Mouse (Mus musculus) megakaryocyte, adult 5-6 weeks (primary cell): ENCODE measurements around the gene Fancd2. TPM values are rescaled to one million over a fixed set of nuclear protein-coding genes. Genes with fewer than 3 reads are reported as not detected.

Experiments
- ATAC-seq: 2 replicates; pipeline ENCODE4 v1.8.0; 2016; ENCODE audit warnings: mild to moderate bottlenecking, inconsistent platforms; ENCODE audit not compliant: poor library complexity, severe bottlenecking
- total RNA-seq, 2 experiments: library from RNA; stranded (forward) in 1 of 2; stranded (reverse) in 1 of 2; fragments of 153-499, 151-499 nt in 1 of 2; fragments of 221-1000, 200-1000 nt in 1 of 2; gene quantifications; 2 replicates each; pipeline versions ENCODE4 v1.2.3 to v1.2.4; 2015 to 2017

Gene Fancd2
- total RNA-seq, 2 experiments from 2014 or later = 8.7 to 16.2 TPM

DNA sequence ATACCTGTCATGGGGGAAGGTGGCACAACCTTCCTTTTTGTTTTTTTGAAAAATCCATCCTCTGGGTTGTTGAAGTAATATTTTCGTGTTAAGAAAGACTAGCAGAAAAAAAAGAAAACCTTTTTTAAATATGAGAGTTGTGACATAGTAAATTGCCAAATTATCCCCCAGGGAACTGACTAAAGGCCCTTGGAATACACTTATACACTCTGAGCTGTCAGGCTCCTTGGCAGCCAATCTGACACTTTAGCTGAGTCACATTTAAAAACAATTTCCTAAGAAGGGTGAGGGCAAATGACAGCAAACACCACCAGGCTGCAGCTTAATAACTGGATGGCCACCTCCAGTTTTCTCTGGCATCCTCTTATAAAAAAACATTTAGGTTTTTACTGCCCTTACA is 9.2 kb upstream of the Fancd2 start:
- ATAC-seq = no peak

DNA sequence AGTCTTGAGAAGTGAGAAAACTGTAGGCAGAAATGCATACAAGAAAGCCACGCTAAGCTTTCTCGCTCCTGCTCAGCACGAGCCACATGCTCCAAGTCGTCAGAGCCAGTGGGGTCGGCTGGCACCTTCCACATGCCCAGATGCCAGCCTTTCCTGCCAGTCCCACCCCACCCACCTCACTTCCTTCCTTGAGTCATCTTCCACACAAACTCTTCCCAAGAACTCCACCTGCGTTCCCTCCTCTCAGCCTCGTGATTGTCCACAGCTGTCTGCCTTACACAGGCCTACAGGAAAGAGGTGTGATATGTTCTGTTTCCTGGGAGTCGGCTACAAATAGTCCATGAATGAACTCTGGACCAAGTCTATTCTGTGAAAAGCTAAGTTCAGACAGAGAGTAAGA is 8.1 kb upstream of the Fancd2 start:
- ATAC-seq = no peak

DNA sequence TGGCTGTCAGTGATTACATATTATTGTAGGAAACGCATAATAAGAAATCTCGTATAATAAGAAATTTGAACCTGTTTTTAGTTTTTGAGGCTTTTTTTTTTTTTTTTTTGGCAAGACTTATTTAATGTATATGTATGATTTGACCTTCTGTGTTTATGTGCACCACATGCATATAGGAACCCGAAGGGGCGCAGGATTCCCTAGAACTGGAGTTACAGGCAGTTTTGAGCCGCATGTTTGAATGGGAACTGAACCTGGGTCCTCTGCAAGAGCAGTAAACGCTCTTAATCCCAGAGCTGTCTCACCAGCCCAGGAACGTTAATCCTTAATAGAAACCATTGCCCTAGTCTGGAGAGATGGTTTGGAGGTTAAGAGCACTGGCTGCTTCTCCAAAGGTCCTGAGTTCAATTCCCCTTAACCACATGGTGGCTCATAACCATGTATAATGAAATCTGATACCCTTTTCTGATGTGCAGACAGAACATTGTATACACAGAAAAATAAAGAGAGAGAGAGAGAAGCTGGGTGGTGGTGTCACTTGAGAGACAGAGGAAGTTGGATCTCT is 440 bp downstream of the Fancd2 start:
- no peak for ATAC-seq

DNA sequence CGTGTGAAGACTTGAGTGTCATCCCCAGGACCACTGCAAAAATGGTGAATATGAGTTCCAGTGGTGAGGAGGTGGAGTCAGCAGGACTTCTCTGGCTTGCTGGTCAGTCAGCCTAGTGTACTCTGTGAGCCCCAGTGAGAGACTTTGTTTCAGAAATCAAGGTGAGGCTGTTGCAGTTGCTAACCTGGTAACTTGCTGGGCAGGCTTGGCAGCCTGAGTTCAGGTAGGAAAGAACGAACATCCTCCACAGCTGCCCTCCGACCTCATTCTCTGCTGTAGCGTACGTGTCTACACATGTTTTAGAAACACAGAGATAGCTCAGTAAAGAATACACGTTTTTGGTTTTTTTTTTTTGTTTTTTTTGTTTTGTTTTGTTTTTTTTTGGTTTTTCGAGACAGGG is 3.4 kb downstream of the Fancd2 start:
- ATAC-seq = no peak

DNA sequence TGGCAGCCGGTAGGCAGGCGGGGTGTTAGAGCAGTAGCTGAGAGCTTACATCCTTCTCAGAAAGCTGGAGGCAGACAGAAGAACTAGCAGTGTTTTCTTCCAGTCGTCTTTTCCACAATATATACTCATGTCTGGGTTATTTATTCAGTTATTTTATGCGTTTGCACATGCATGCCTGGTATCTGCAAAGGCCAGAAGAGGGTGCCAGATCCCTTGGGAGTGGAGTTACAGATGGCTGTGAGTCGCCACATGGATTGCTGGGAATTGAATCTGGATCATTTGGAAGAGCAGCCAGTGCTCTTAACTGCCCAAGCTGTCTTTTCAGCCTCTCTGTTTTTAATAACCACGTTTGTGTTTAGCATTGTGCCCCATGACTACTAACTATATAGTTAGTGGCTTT is 10.1 kb downstream of the Fancd2 start:
- ATAC-seq = no peak

GRCm38 (mm10) chr6:113543906-113544481 is 12.5 kb downstream of the Fancd2 start:
- ATAC-seq = no peak

DNA sequence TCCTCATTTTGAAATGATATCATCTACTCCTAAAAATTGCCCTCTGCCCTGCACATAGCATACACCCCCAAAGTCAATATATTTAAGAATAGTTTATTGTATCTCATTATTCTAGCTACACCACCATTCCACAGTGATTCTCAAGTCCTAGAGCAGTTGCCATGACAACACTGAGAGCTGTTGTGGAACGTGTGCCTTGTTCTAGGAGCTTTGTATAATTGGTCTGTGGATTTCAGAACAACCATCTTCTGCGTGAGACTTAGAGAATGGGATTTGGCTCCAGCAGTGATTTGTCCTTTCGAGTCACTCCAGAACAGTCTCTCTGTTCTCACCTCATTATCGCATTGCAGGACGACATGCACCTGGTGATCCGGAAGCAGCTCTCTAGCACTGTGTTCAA is 28.3 kb downstream of the Fancd2 start:
- ATAC-seq = no peak

DNA sequence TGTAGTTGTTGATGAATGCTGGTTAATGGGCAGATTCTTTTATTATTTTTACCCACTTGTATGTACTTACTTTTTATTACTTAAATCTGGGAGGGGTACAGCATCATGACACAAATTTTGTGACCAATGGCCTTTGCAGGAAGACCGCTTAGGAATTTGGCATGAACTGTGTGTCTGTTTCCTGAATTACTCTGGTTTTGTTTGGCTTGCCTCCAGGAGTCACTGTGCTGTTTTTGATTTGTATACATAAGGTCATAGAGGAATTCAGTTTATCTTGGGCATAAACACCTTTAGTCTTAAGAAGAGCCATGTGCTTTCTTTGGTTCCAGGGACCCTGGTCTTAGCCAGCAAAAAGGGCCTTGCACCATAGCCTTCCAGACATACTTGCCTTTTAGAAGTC is 33.1 kb downstream of the Fancd2 start:
- no peak for ATAC-seq

GRCm38 (mm10) chr6:113576044-113576443 is 44.6 kb downstream of the Fancd2 start:
- ATAC-seq = no peak

- no peak for ATAC-seq
Observed at GRCm38 (mm10) chr6:113579306-113579705, 47.8 kb downstream of the Fancd2 start.

- ATAC-seq = no peak
Observed at GRCm38 (mm10) chr6:113583023-113583422, 51.5 kb downstream of the Fancd2 start.

- no peak for ATAC-seq
Observed at GRCm38 (mm10) chr6:113585065-113585464, 53.6 kb downstream of the Fancd2 start.

- no peak for ATAC-seq
Observed at GRCm38 (mm10) chr6:113586466-113587183, 55.1 kb downstream of the Fancd2 start.

GRCm38 (mm10) chr6:113592637-113593036 is 61.2 kb downstream of the Fancd2 start:
- ATAC-seq = no peak

DNA sequence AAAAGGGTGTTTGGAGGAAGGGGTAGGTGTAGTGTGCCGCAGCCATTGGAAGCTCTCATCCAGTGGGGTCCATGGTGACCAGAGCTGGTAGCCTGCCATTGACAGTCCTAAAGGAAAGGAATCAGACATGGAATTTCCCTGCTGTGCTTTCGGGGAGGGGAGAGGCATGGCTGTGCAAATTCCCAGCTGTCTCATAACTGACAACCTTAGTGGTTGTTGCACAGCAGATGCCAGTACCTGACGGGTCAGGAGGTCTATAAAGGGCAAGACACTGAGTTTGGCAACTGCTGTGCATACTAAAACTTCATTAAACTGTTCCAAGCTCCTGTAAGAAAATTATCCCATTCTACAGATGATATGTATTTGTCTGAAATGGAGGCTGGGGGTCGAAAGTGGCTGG is 66.5 kb downstream of the Fancd2 start:
- no peak for ATAC-seq

- ATAC-seq = no peak
Observed at GRCm38 (mm10) chr6:113599833-113600232, 68.4 kb downstream of the Fancd2 start.

- no peak for ATAC-seq
Observed at GRCm38 (mm10) chr6:113600543-113601139, 69.2 kb downstream of the Fancd2 start, which contains the start of gene Fancd2os. Fancd2os (minus strand) TSS chr6:113600715.

DNA sequence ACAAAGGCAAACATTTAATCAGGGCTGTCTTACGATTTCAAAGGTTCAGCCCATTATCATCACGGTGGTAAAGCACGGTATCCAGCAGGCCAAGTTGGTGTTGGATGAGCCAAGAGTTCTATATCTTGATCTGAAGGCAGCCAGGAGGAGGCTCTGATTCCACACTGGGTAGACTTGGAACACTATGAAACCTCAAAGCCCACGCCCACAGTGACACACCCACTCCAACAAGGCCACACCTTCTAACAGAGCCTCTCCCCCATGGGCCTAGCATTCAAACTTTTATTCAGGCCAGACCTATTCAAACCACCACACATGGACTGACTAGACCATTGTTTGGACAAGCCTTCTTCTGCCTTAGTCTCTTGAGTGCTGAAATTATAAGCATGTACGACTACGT is 71.3 kb downstream of the Fancd2 start:
- ATAC-seq = no peak

DNA sequence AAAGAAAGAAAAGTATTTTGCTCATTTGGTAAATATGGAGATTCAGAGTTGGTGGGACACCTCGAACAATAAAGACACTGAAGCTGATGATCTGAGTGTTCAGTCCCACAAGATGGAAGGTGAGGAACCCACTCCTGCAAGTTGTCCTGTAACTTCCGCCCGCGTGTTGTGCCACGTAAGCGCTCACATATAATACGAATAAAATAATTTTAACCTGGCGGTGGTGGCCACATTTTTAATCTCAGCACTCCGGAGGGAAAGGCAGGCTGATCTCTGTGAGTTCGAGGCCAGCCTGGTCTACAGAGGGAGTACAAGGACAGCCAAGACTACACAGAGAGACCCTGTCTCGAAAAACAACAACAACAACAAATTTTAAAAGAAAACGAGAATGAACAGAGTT is 72.5 kb downstream of the Fancd2 start:
- no peak for ATAC-seq

GRCm38 (mm10) chr6:113604432-113605223 is 73.1 kb downstream of the Fancd2 start, which contains the start of gene Brk1:
Brk1 (plus strand) TSS chr6:113604772.
- peak; percentile 87 for ATAC-seq

DNA sequence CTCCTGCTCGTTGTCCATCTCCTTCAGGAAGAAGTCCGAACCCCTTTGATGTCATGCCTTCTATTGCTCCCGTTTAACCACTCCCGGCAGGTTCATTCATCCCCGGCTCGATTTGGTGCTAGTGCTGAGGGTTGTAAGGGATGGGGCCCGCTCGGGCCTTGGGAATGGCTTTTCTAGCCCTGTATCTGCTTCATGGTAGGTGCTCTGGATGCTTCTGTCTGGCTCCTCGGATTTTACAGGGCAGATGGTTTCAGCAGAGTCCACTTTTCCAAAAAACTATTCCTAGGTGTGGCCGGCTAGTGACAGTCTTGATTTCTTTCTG is 73.7 kb downstream of the Fancd2 start:
- ATAC-seq = peak; percentile 33
